Mouse (Mus musculus) midbrain, embryonic 16.5 days (tissue): ENCODE results near the gene Angptl2. TPM values are rescaled to one million over a fixed set of nuclear protein-coding genes. Genes with fewer than 3 reads are reported as not detected.
A peak's percentile ranks its signal among the peaks of the same experiment; 100 is the strongest.
"Not testable (repeated sequence)": the region's sequence is repeated elsewhere in the genome, so short reads cannot be mapped to it uniquely, and the experiment has no call there.

ENCODE experiments used
- ATAC-seq: fragments of 200-750 bp; cut with Nextera tagmentation; 2 replicates; pipeline ENCODE4 v1.8.0; 2017; ENCODE audit warnings: moderate TSS enrichment
- H3K27ac ChIP-seq: fragments of 300-500 bp; sonication (generic); 2 replicates; pipeline ENCODE4 v1.5.1; 2014; ENCODE audit warnings: mild to moderate bottlenecking, low read length, mixed read lengths
- H3K27me3 ChIP-seq: fragments of 300-500 bp; sonication (generic); 2 replicates; pipeline ENCODE4 v1.6.1; 2014; ENCODE audit warnings: low read depth, low read length, mixed read lengths; ENCODE audit not compliant: control insufficient read depth, insufficient read depth
- H3K36me3 ChIP-seq: fragments of 300-500 bp; sonication (generic); 2 replicates; pipeline ENCODE4 v1.6.1; 2014; ENCODE audit warnings: mild to moderate bottlenecking, low read length, moderate library complexity, mixed read lengths; ENCODE audit not compliant: control insufficient read depth, insufficient read depth
- H3K4me1 ChIP-seq: fragments of 300-500 bp; sonication (generic); 2 replicates; pipeline ENCODE4 v1.6.1; 2014; ENCODE audit warnings: mild to moderate bottlenecking, low read length, mixed read lengths; ENCODE audit not compliant: control insufficient read depth, insufficient read depth
- H3K4me2 ChIP-seq: fragments of 300-500 bp; sonication (generic); 2 replicates; pipeline ENCODE4 v1.6.1; 2014; ENCODE audit warnings: mild to moderate bottlenecking, low read length, mixed read lengths
- H3K4me3 ChIP-seq: fragments of 300-500 bp; sonication (generic); 2 replicates; pipeline ENCODE4 v1.5.1; 2014; ENCODE audit warnings: low read depth, mild to moderate bottlenecking, low read length, moderate library complexity, mixed read lengths
- H3K9ac ChIP-seq: fragments of 300-500 bp; sonication (generic); 2 replicates; pipeline ENCODE4 v1.6.1; 2014; ENCODE audit warnings: low read depth, low read length, mixed read lengths
- H3K9me3 ChIP-seq: fragments of 300-500 bp; sonication (generic); replicated peaks from 2 replicates; pipeline ENCODE4 v1.6.1; 2014; ENCODE audit warnings: mild to moderate bottlenecking, low read length, mixed read lengths; ENCODE audit not compliant: control insufficient read depth, poor library complexity, severe bottlenecking
- WGBS: fragments of 180-500 bp; shearing (Covaris S2); extraction: QIAGEN DNeasy Blood & Tissue Kit; methylation state at CpG from one replicate; pipeline ENCODE4 v1.1.7; 2014; 5-methylcytosine and 5-hydroxymethylcytosine counted together
- polyA plus RNA-seq: library from polyadenylated mRNA; unstranded; fragments of >200 nt; fragmentation: Nextera tagmentation; extraction: Ambion mirVana; gene quantifications from 2 replicates; pipeline ENCODE4 v1.2.1, GENCODE M21; 2015

Gene Angptl2
- polyA plus RNA-seq, 1 experiment from 2014 or later: 10.6 TPM

GRCm38 (mm10) chr2:33210841-33211240 is 5.0 kb upstream of the Angptl2 start:
- Histone ChIP-seq H3K9me3 (no peaks in the 10 kb centered on the region), H3K27ac (no peak overlapping the region), H3K4me2 (no peak overlapping the region), H3K27me3 (no peaks in the 10 kb centered on the region), H3K4me1 (peaks cover 10% of the 10 kb centered on the region), H3K36me3 (no peaks in the 10 kb centered on the region), H3K9ac (no peak overlapping the region), H3K4me3 (no peak overlapping the region)
- 70% methylated on average over 2 of the region's 2 CpGs for WGBS
- ATAC-seq: 0 out of 2 replicates have a peak, but pooled peaks have one; percentile 19

GRCm38 (mm10) chr2:33211263-33211662 is 4.6 kb upstream of the Angptl2 start:
- not testable (repeated sequence) for H3K27ac ChIP-seq, H3K36me3 ChIP-seq, H3K9ac ChIP-seq, H3K4me3 ChIP-seq, H3K4me2 ChIP-seq, H3K9me3 ChIP-seq, ATAC-seq, H3K27me3 ChIP-seq
- peaks cover 12% of the 10 kb centered on the region for H3K4me1 ChIP-seq
- WGBS: 79% methylated on average over 11 of the region's 11 CpGs

GRCm38 (mm10) chr2:33215177-33215699 is 631 bp upstream of the Angptl2 start:
- Histone ChIP-seq H3K27ac (peak overlapping the region; percentile 43), H3K27me3 (no peaks in the 10 kb centered on the region), H3K4me3 (no peak overlapping the region), H3K4me1 (peaks cover 22% of the 10 kb centered on the region), H3K9ac (peak overlapping the region; percentile 37; the same call in 1 of the 2 replicates), H3K36me3 (no peaks in the 10 kb centered on the region), H3K9me3 (no peaks in the 10 kb centered on the region), H3K4me2 (peak overlapping the region; percentile 51; the same call in 1 of the 2 replicates)
- no peak for ATAC-seq
- WGBS: 72% methylated on average over 5 of the region's 5 CpGs

GRCm38 (mm10) chr2:33216645-33217424 is 966 bp downstream of the Angptl2 start:
- Histone ChIP-seq H3K4me3 (peak overlapping the region; percentile 22), H3K27me3 (no peaks in the 10 kb centered on the region), H3K27ac (no peak overlapping the region; the same call in 1 of the 2 replicates), H3K4me2 (peak overlapping the region; percentile 51), H3K4me1 (peaks cover 22% of the 10 kb centered on the region), H3K9me3 (no peaks in the 10 kb centered on the region), H3K36me3 (no peaks in the 10 kb centered on the region), H3K9ac (peak overlapping the region; percentile 37)
- peak; percentile 10; the same call in 1 of the 2 replicates for ATAC-seq
- 7% methylated on average over 18 of the region's 18 CpGs for WGBS

GRCm38 (mm10) chr2:33217425-33217794 is 1.5 kb downstream of the Angptl2 start:
- no peak overlapping the region for H3K9ac ChIP-seq
- no peaks in the 10 kb centered on the region for H3K27me3 ChIP-seq
- no peak overlapping the region for H3K27ac ChIP-seq
- 29% methylated on average over 3 of the region's 3 CpGs for WGBS
- no peak overlapping the region for H3K4me3 ChIP-seq
- H3K36me3 ChIP-seq: no peaks in the 10 kb centered on the region
- H3K9me3 ChIP-seq: no peaks in the 10 kb centered on the region
- H3K4me1 ChIP-seq: peaks cover 22% of the 10 kb centered on the region
- no peak for ATAC-seq
- no peak overlapping the region for H3K4me2 ChIP-seq

- Histone ChIP-seq H3K27me3 (no peaks in the 10 kb centered on the region), H3K4me1 (peaks cover 22% of the 10 kb centered on the region), H3K36me3 (no peaks in the 10 kb centered on the region), H3K9ac (no peak overlapping the region), H3K4me2 (no peak overlapping the region), H3K4me3 (no peak overlapping the region), H3K27ac (no peak overlapping the region), H3K9me3 (no peaks in the 10 kb centered on the region)
- WGBS: 57% methylated on average over 11 of the region's 11 CpGs
- no peak for ATAC-seq
Observed at GRCm38 (mm10) chr2:33218903-33219625, 3.2 kb downstream of the Angptl2 start.

GRCm38 (mm10) chr2:33219637-33220036 is 3.8 kb downstream of the Angptl2 start:
- no peaks in the 10 kb centered on the region for H3K27me3 ChIP-seq
- peaks cover 22% of the 10 kb centered on the region for H3K4me1 ChIP-seq
- no peak overlapping the region for H3K27ac ChIP-seq
- H3K4me3 ChIP-seq: no peak overlapping the region
- H3K9me3 ChIP-seq: no peaks in the 10 kb centered on the region
- 86% methylated on average over 4 of the region's 4 CpGs for WGBS
- no peak overlapping the region for H3K9ac ChIP-seq
- H3K36me3 ChIP-seq: no peaks in the 10 kb centered on the region
- no peak for ATAC-seq
- no peak overlapping the region for H3K4me2 ChIP-seq

GRCm38 (mm10) chr2:33220246-33220645 is 4.4 kb downstream of the Angptl2 start:
- 77% methylated on average over 6 of the region's 6 CpGs for WGBS
- H3K4me2 ChIP-seq: no peak overlapping the region
- H3K27ac ChIP-seq: no peak overlapping the region
- H3K27me3 ChIP-seq: no peaks in the 10 kb centered on the region
- no peaks in the 10 kb centered on the region for H3K9me3 ChIP-seq
- no peak overlapping the region for H3K9ac ChIP-seq
- no peak for ATAC-seq
- H3K4me1 ChIP-seq: peaks cover 22% of the 10 kb centered on the region
- H3K4me3 ChIP-seq: no peak overlapping the region
- H3K36me3 ChIP-seq: no peaks in the 10 kb centered on the region
